Mouse (Mus musculus) embryo, embryonic 10.5 days (tissue): ENCODE measurements at regions not wholly inside any gene's neighbourhood (a gene's known extent, or its start where the extent isn't known, plus 50 kb on each side); places are given as distances from the start of the nearest gene placed in this dataset.
A peak's percentile ranks its signal among the peaks of the same experiment; 100 is the strongest.

Experiments
- DNase-seq: peaks from one replicate; pipeline ENCODE4 v3.0.0-alpha.2; 2015; ENCODE audit warnings: low spot score

GRCm38 (mm10) chr8:33997676-33998075 lies 113.9 kb downstream of the Gm10131 start:
- DNase-seq: no peak

GRCm38 (mm10) chr8:33992946-33993345 lies 118.6 kb downstream of the Gm10131 start:
- peak; percentile 53 for DNase-seq

GRCm38 (mm10) chr8:33991917-33992875 lies 119.3 kb downstream of the Gm10131 start:
- peak; percentile 39 for DNase-seq

- DNase-seq: peak; percentile 64
Measured at GRCm38 (mm10) chr8:33991165-33991916, 120.2 kb downstream of the Gm10131 start.

- no peak for DNase-seq
Measured at GRCm38 (mm10) chr8:33990039-33990438, 121.5 kb downstream of the Gm10131 start.

- DNase-seq: no peak
Measured at GRCm38 (mm10) chr8:33987755-33988104, 123.8 kb downstream of the Gm10131 start.

- no peak for DNase-seq
Measured at GRCm38 (mm10) chr8:33987091-33987754, 124.3 kb downstream of the Gm10131 start.

- no peak for DNase-seq
Measured at GRCm38 (mm10) chr8:33986657-33987056, 124.9 kb downstream of the Gm10131 start.

GRCm38 (mm10) chr8:33985430-33985977 lies 126.0 kb downstream of the Gm10131 start:
- DNase-seq: no peak

- DNase-seq: peak; percentile 68
Measured at GRCm38 (mm10) chr8:33981629-33982028, 129.9 kb downstream of the Gm10131 start.

- no peak for DNase-seq
Measured at GRCm38 (mm10) chr8:33980999-33981398, 130.5 kb downstream of the Gm10131 start.
